Mouse (Mus musculus) lung, postnatal 0 days (tissue): ENCODE measurements around the gene Dhx35. TPM values are rescaled to one million over a fixed set of nuclear protein-coding genes. Genes with fewer than 3 reads are reported as not detected.
A peak's percentile ranks its signal among the peaks of the same experiment; 100 is the strongest.

Experiments used
- ATAC-seq: fragments of 200-750 bp; cut with Nextera tagmentation; 2 replicates; pipeline ENCODE4 v1.8.0; 2017; ENCODE audit warnings: moderate library complexity
- DNase-seq: peaks from one replicate; pipeline ENCODE4 v3.0.0-alpha.2; 2016; ENCODE audit warnings: low spot score
- H3K27ac ChIP-seq: fragments of 300-500 bp; sonication (generic); 2 replicates; pipeline ENCODE4 v1.5.1; 2014; ENCODE audit warnings: antibody characterized with exemption, mild to moderate bottlenecking, low read length, mixed read lengths
- H3K27me3 ChIP-seq: fragments of 300-500 bp; sonication (generic); replicated peaks from 2 replicates; pipeline ENCODE4 v1.6.1; 2014; ENCODE audit warnings: low read length, mixed read lengths; ENCODE audit not compliant: insufficient read depth
- H3K36me3 ChIP-seq: fragments of 300-500 bp; sonication (generic); 2 replicates; pipeline ENCODE4 v1.6.1; 2014; ENCODE audit warnings: low read length, mixed read lengths; ENCODE audit not compliant: insufficient read depth
- H3K4me1 ChIP-seq: fragments of 300-500 bp; sonication (generic); 2 replicates; pipeline ENCODE4 v1.6.1; 2014; ENCODE audit warnings: antibody characterized with exemption, low read depth, low read length, mixed read lengths; ENCODE audit not compliant: insufficient read depth
- H3K4me2 ChIP-seq: fragments of 300-500 bp; sonication (generic); replicated peaks from 2 replicates; pipeline ENCODE4 v1.6.1; 2014; ENCODE audit warnings: low read depth, mild to moderate bottlenecking, low read length, moderate library complexity, mixed read lengths
- H3K4me3 ChIP-seq: fragments of 300-500 bp; sonication (generic); 2 replicates; pipeline ENCODE4 v1.5.1; 2014; ENCODE audit warnings: low read depth, low read length
- H3K9ac ChIP-seq: fragments of 300-500 bp; sonication (generic); replicated peaks from 2 replicates; pipeline ENCODE4 v1.6.1; 2014; ENCODE audit warnings: low read depth, mild to moderate bottlenecking
- H3K9me3 ChIP-seq: fragments of 300-500 bp; sonication (generic); 2 replicates; pipeline ENCODE4 v1.6.1; 2016; ENCODE audit warnings: low read length, mixed read lengths
- CTCF ChIP-seq: IDR thresholded peaks from 2 replicates; pipeline ENCODE4 v1.5.1; 2016; ENCODE audit warnings: antibody characterized with exemption, mild to moderate bottlenecking
- EP300 ChIP-seq: IDR thresholded peaks from 2 replicates; pipeline ENCODE4 v1.6.1; 2016; ENCODE audit warnings: antibody characterized with exemption, mild to moderate bottlenecking, control low read depth
- WGBS: fragments of 180-500 bp; shearing (Covaris S2); extraction: QIAGEN DNeasy Blood & Tissue Kit; methylation state at CpG from one replicate; pipeline ENCODE4 v1.1.7; 2014; 5-methylcytosine and 5-hydroxymethylcytosine counted together
- polyA plus RNA-seq: library from polyadenylated mRNA; unstranded; fragments of >200 nt; fragmentation: Nextera tagmentation; extraction: Ambion mirVana; gene quantifications from 2 replicates; pipeline ENCODE4 v1.2.1, GENCODE M21; 2015

The Dhx35 gene
- polyA plus RNA-seq, 1 experiment from 2014 or later = 6.4 TPM

GRCm38 (mm10) chr2:158767742-158768339, 26.8 kb upstream of the Dhx35 start, which contains the start of gene Fam83d:
TSS of gene Fam83d (plus strand) at chr2:158768093.
- DNase-seq = peak; percentile 99
- H3K4me1 ChIP-seq = peaks cover 18% of the 10 kb centered on the region
- TF ChIP-seq EP300 (no peak), CTCF (peak; percentile 93)
- peak within 1 kb of the TSS; percentile 32; the same call in 1 of the 2 replicates for H3K9ac ChIP-seq
- H3K4me2 ChIP-seq = peak within 1 kb of the TSS; percentile 100
- no peaks in the 10 kb centered on the region for H3K9me3 ChIP-seq
- peak; percentile 100 for ATAC-seq
- H3K4me3 ChIP-seq = peak within 1 kb of the TSS; percentile 57
- H3K27ac ChIP-seq = no peak within 1 kb of the TSS
- H3K27me3 ChIP-seq = no peaks in the 10 kb centered on the region
- H3K36me3 ChIP-seq = no peaks in the 10 kb centered on the region
- WGBS = under 1% methylated on average over 45 of the region's 48 CpGs

- H3K27me3 ChIP-seq = no peaks in the 10 kb centered on the region
- peaks cover 18% of the 10 kb centered on the region for H3K4me1 ChIP-seq
- WGBS = under 1% methylated on average over 36 of the region's 37 CpGs
- ATAC-seq = no peak
- no peak for TF ChIP-seq EP300
- no peak for TF ChIP-seq CTCF
- H3K36me3 ChIP-seq = no peaks in the 10 kb centered on the region
- H3K9me3 ChIP-seq = no peaks in the 10 kb centered on the region
- peak; percentile 24 for DNase-seq
- H3K27ac ChIP-seq = no peak overlapping the region
- H3K4me2 ChIP-seq = peak overlapping the region; percentile 100
- peak overlapping the region; percentile 57 for H3K4me3 ChIP-seq
- H3K9ac ChIP-seq = peak overlapping the region; percentile 32; the same call in 1 of the 2 replicates
Observed at GRCm38 (mm10) chr2:158768350-158768749, 26.3 kb upstream of the Dhx35 start.

GRCm38 (mm10) chr2:158768771-158769170, 25.8 kb upstream of the Dhx35 start:
- no peak for DNase-seq
- Histone ChIP-seq H3K9me3 (no peaks in the 10 kb centered on the region), H3K4me3 (peak overlapping the region; percentile 57), H3K9ac (no peak overlapping the region), H3K4me2 (peak overlapping the region; percentile 100), H3K4me1 (peaks cover 18% of the 10 kb centered on the region), H3K36me3 (no peaks in the 10 kb centered on the region), H3K27me3 (no peaks in the 10 kb centered on the region), H3K27ac (no peak overlapping the region)
- no peak for ATAC-seq
- no peak for TF ChIP-seq EP300
- no peak for TF ChIP-seq CTCF
- WGBS = 1% methylated on average over 5 of the region's 5 CpGs

- no peak overlapping the region for H3K9ac ChIP-seq
- H3K4me3 ChIP-seq = 0 out of 2 replicates have a peak overlapping the region, but pooled peaks have one; percentile 2
- peaks cover 18% of the 10 kb centered on the region for H3K4me1 ChIP-seq
- 5% methylated on average over 13 of the region's 13 CpGs for WGBS
- no peaks in the 10 kb centered on the region for H3K27me3 ChIP-seq
- no peaks in the 10 kb centered on the region for H3K9me3 ChIP-seq
- H3K4me2 ChIP-seq = peak overlapping the region; percentile 48
- no peaks in the 10 kb centered on the region for H3K36me3 ChIP-seq
- DNase-seq (peak; percentile 62), ATAC-seq (no peak)
- no peak for TF ChIP-seq CTCF
- TF ChIP-seq EP300 = no peak
- no peak overlapping the region for H3K27ac ChIP-seq
Observed at GRCm38 (mm10) chr2:158770126-158770757, 24.4 kb upstream of the Dhx35 start.

GRCm38 (mm10) chr2:158771066-158771763, 23.4 kb upstream of the Dhx35 start:
- ATAC-seq (no peak), DNase-seq (no peak)
- H3K9me3 ChIP-seq = no peaks in the 10 kb centered on the region
- peaks cover 18% of the 10 kb centered on the region for H3K4me1 ChIP-seq
- H3K4me2 ChIP-seq = no peak overlapping the region
- no peak overlapping the region for H3K4me3 ChIP-seq
- H3K36me3 ChIP-seq = no peaks in the 10 kb centered on the region
- TF ChIP-seq EP300 (no peak), CTCF (no peak)
- no peak overlapping the region for H3K9ac ChIP-seq
- WGBS = 40% methylated on average over 11 of the region's 11 CpGs
- H3K27ac ChIP-seq = no peak overlapping the region
- no peaks in the 10 kb centered on the region for H3K27me3 ChIP-seq

GRCm38 (mm10) chr2:158772808-158773207, 21.8 kb upstream of the Dhx35 start:
- WGBS = 69% methylated on average over 13 of the region's 13 CpGs
- H3K4me3 ChIP-seq = no peak overlapping the region
- no peak for ATAC-seq
- no peak overlapping the region for H3K27ac ChIP-seq
- H3K36me3 ChIP-seq = no peaks in the 10 kb centered on the region
- H3K4me2 ChIP-seq = no peak overlapping the region
- no peaks in the 10 kb centered on the region for H3K27me3 ChIP-seq
- H3K4me1 ChIP-seq = peaks cover 27% of the 10 kb centered on the region
- no peaks in the 10 kb centered on the region for H3K9me3 ChIP-seq
- no peak overlapping the region for H3K9ac ChIP-seq
- peak; percentile 13 for DNase-seq
- TF ChIP-seq EP300 (no peak), CTCF (no peak)
